Mouse (Mus musculus) limb, embryonic 13.5 days (tissue): ENCODE results near the gene Dpy30. TPM values are rescaled to one million over a fixed set of nuclear protein-coding genes. Genes with fewer than 3 reads are reported as not detected.

Experiments
- ATAC-seq: fragments of 200-750 bp; cut with Nextera tagmentation; 2 replicates; pipeline ENCODE4 v1.8.0; 2017; ENCODE audit warnings: low read depth, moderate number of reproducible peaks, moderate TSS enrichment; ENCODE audit not compliant: low FRiP score
- H3K27ac ChIP-seq: fragments of 300-500 bp; sonication (generic); 2 replicates; pipeline ENCODE4 v1.5.1; 2015; ENCODE audit warnings: inconsistent platforms, mild to moderate bottlenecking, moderate library complexity
- H3K27me3 ChIP-seq: fragments of 300-500 bp; sonication (generic); 2 replicates; pipeline ENCODE4 v1.6.1; 2015; ENCODE audit warnings: mild to moderate bottlenecking, inconsistent platforms
- H3K36me3 ChIP-seq: fragments of 300-500 bp; sonication (generic); 2 replicates; pipeline ENCODE4 v1.6.1; 2015; ENCODE audit warnings: inconsistent platforms, mild to moderate bottlenecking, moderate library complexity
- H3K4me1 ChIP-seq: fragments of 300-500 bp; sonication (generic); 2 replicates; pipeline ENCODE4 v1.6.1; 2015; ENCODE audit warnings: inconsistent platforms
- H3K4me2 ChIP-seq: fragments of 300-500 bp; sonication (generic); replicated peaks from 2 replicates; pipeline ENCODE4 v1.6.1; 2015; ENCODE audit warnings: inconsistent platforms, mild to moderate bottlenecking, moderate library complexity
- H3K4me3 ChIP-seq: fragments of 300-500 bp; sonication (generic); 2 replicates; pipeline ENCODE4 v1.5.1; 2015; ENCODE audit warnings: moderate library complexity, mild to moderate bottlenecking, inconsistent platforms
- H3K9ac ChIP-seq: fragments of 300-500 bp; sonication (generic); 2 replicates; pipeline ENCODE4 v1.6.1; 2015; ENCODE audit warnings: mild to moderate bottlenecking, inconsistent platforms
- H3K9me3 ChIP-seq: fragments of 300-500 bp; sonication (generic); 2 replicates; pipeline ENCODE4 v1.6.1; 2016; ENCODE audit warnings: inconsistent platforms
- WGBS: fragments of 180-500 bp; shearing (Covaris S2); methylation state at CpG from one replicate; pipeline ENCODE4 v1.1.7; 2015; 5-methylcytosine and 5-hydroxymethylcytosine counted together
- polyA plus RNA-seq: library from polyadenylated mRNA; unstranded; fragments of >200 nt; fragmentation: Nextera tagmentation; extraction: Ambion mirVana; gene quantifications from 2 replicates; pipeline ENCODE4 v1.2.1, GENCODE M21; 2015

The Dpy30 gene
- polyA plus RNA-seq, 1 experiment from 2014 or later, result 223 TPM

- WGBS, result 71% methylated on average over 4 of the region's 4 CpGs
- Histone ChIP-seq H3K4me2 (no peak overlapping the region), H3K9me3 (0 out of 2 replicates have a peak, but pooled peaks cover 3% of the 10 kb centered on the region)
These were observed 31.9 kb downstream of the Dpy30 start for GRCm38 (mm10) chr17:74291640-74292361.

GRCm38 (mm10) chr17:74290869-74291268 lies 32.9 kb downstream of the Dpy30 start:
- Histone ChIP-seq H3K4me2 (no peak overlapping the region), H3K9me3 (0 out of 2 replicates have a peak, but pooled peaks cover 3% of the 10 kb centered on the region), H3K4me3 (no peak overlapping the region), H3K9ac (no peak overlapping the region), H3K36me3 (peaks cover 16% of the 10 kb centered on the region), H3K4me1 (peaks cover 26% of the 10 kb centered on the region), H3K27me3 (no peaks in the 10 kb centered on the region), H3K27ac (no peak overlapping the region)
- no peak for ATAC-seq

More at GRCm38 (mm10) chr17:74291640-74292361, 31.9 kb downstream of the Dpy30 start:
- no peaks in the 10 kb centered on the region for H3K27me3 ChIP-seq
- no peak overlapping the region for H3K4me3 ChIP-seq
- H3K27ac ChIP-seq, result no peak overlapping the region
- no peak overlapping the region for H3K9ac ChIP-seq
- no peak for ATAC-seq
- peaks cover 26% of the 10 kb centered on the region for H3K4me1 ChIP-seq
- peaks cover 16% of the 10 kb centered on the region for H3K36me3 ChIP-seq

GRCm38 (mm10) chr17:74290198-74290597 lies 33.5 kb downstream of the Dpy30 start:
- Histone ChIP-seq H3K9ac (no peak overlapping the region), H3K9me3 (0 out of 2 replicates have a peak, but pooled peaks cover 3% of the 10 kb centered on the region), H3K27me3 (no peaks in the 10 kb centered on the region), H3K4me1 (peaks cover 26% of the 10 kb centered on the region), H3K4me3 (no peak overlapping the region), H3K27ac (no peak overlapping the region), H3K4me2 (no peak overlapping the region), H3K36me3 (peaks cover 16% of the 10 kb centered on the region)
- WGBS, result 72% methylated on average over 3 of the region's 3 CpGs
- no peak for ATAC-seq

- H3K27me3 ChIP-seq, result no peaks in the 10 kb centered on the region
- H3K9ac ChIP-seq, result no peak overlapping the region
- no peak for ATAC-seq
- 88% methylated on average over 2 of the region's 2 CpGs for WGBS
- no peak overlapping the region for H3K4me3 ChIP-seq
- no peak overlapping the region for H3K27ac ChIP-seq
- H3K9me3 ChIP-seq, result 0 out of 2 replicates have a peak, but pooled peaks cover 3% of the 10 kb centered on the region
- H3K36me3 ChIP-seq, result peaks cover 16% of the 10 kb centered on the region
- H3K4me2 ChIP-seq, result no peak overlapping the region
- H3K4me1 ChIP-seq, result peaks cover 25% of the 10 kb centered on the region
These were observed 35.1 kb downstream of the Dpy30 start for GRCm38 (mm10) chr17:74288626-74289025.

GRCm38 (mm10) chr17:74286140-74286730 lies 37.5 kb downstream of the Dpy30 start:
- Histone ChIP-seq H3K4me3 (no peak overlapping the region), H3K9me3 (0 out of 2 replicates have a peak, but pooled peaks cover 3% of the 10 kb centered on the region), H3K27ac (no peak overlapping the region), H3K27me3 (no peaks in the 10 kb centered on the region), H3K9ac (no peak overlapping the region), H3K4me2 (no peak overlapping the region), H3K36me3 (peaks cover 16% of the 10 kb centered on the region), H3K4me1 (peaks cover 17% of the 10 kb centered on the region)
- no peak for ATAC-seq
- 79% methylated on average over 4 of the region's 4 CpGs for WGBS

GRCm38 (mm10) chr17:74285730-74286129 lies 38.0 kb downstream of the Dpy30 start:
- ATAC-seq, result no peak
- Histone ChIP-seq H3K27me3 (no peaks in the 10 kb centered on the region), H3K4me3 (no peak overlapping the region), H3K9ac (no peak overlapping the region), H3K36me3 (peaks cover 16% of the 10 kb centered on the region), H3K27ac (no peak overlapping the region), H3K4me1 (peaks cover 13% of the 10 kb centered on the region), H3K9me3 (0 out of 2 replicates have a peak, but pooled peaks cover 3% of the 10 kb centered on the region), H3K4me2 (no peak overlapping the region)
- WGBS, result 80% methylated on average over 2 of the region's 2 CpGs

GRCm38 (mm10) chr17:74284397-74285115 lies 39.2 kb downstream of the Dpy30 start:
- H3K4me2 ChIP-seq, result no peak overlapping the region
- ATAC-seq, result no peak
- H3K27me3 ChIP-seq, result no peaks in the 10 kb centered on the region
- H3K4me1 ChIP-seq, result 0 out of 2 replicates have a peak, but pooled peaks cover 6% of the 10 kb centered on the region
- 77% methylated on average over 2 of the region's 2 CpGs for WGBS
- H3K27ac ChIP-seq, result no peak overlapping the region
- H3K4me3 ChIP-seq, result no peak overlapping the region
- H3K36me3 ChIP-seq, result peaks cover 20% of the 10 kb centered on the region
- 0 out of 2 replicates have a peak, but pooled peaks cover 3% of the 10 kb centered on the region for H3K9me3 ChIP-seq
- no peak overlapping the region for H3K9ac ChIP-seq

- ATAC-seq, result no peak
- WGBS, result 84% methylated on average over 3 of the region's 3 CpGs
- no peaks in the 10 kb centered on the region for H3K9me3 ChIP-seq
- H3K36me3 ChIP-seq, result peaks cover 4% of the 10 kb centered on the region
- no peak overlapping the region for H3K4me2 ChIP-seq
- H3K9ac ChIP-seq, result no peak overlapping the region
- no peak overlapping the region for H3K27ac ChIP-seq
- H3K4me3 ChIP-seq, result no peak overlapping the region
- peaks cover 15% of the 10 kb centered on the region; the same call in 1 of the 2 replicates for H3K4me1 ChIP-seq
- no peaks in the 10 kb centered on the region for H3K27me3 ChIP-seq
These were observed 41.7 kb downstream of the Dpy30 start for GRCm38 (mm10) chr17:74282024-74282423.

GRCm38 (mm10) chr17:74278966-74279869 lies 44.5 kb downstream of the Dpy30 start:
- H3K27ac ChIP-seq, result no peak overlapping the region
- WGBS, result 89% methylated on average over 8 of the region's 8 CpGs

GRCm38 (mm10) chr17:74274471-74274870 lies 49.3 kb downstream of the Dpy30 start:
- Histone ChIP-seq H3K4me3 (no peak overlapping the region), H3K36me3 (no peaks in the 10 kb centered on the region), H3K9ac (no peak overlapping the region), H3K9me3 (no peaks in the 10 kb centered on the region), H3K4me2 (no peak overlapping the region), H3K27me3 (no peaks in the 10 kb centered on the region), H3K4me1 (peaks cover 16% of the 10 kb centered on the region; the same call in 1 of the 2 replicates), H3K27ac (no peak overlapping the region)
- 80% methylated on average over 3 of the region's 3 CpGs for WGBS
- ATAC-seq, result no peak

More at GRCm38 (mm10) chr17:74278966-74279869, 44.5 kb downstream of the Dpy30 start:
- H3K9ac ChIP-seq, result no peak overlapping the region
- no peak overlapping the region for H3K4me2 ChIP-seq
- no peak overlapping the region for H3K4me3 ChIP-seq
- peaks cover 4% of the 10 kb centered on the region for H3K36me3 ChIP-seq
- no peak for ATAC-seq
- H3K9me3 ChIP-seq, result no peaks in the 10 kb centered on the region
- H3K27me3 ChIP-seq, result no peaks in the 10 kb centered on the region
- peaks cover 15% of the 10 kb centered on the region; the same call in 1 of the 2 replicates for H3K4me1 ChIP-seq

- no peak for ATAC-seq
- H3K27ac ChIP-seq, result no peak overlapping the region
- peaks cover 8% of the 10 kb centered on the region; the same call in 1 of the 2 replicates for H3K4me1 ChIP-seq
- peaks cover 4% of the 10 kb centered on the region for H3K36me3 ChIP-seq
- no peak overlapping the region for H3K9ac ChIP-seq
- WGBS, result 72% methylated on average over 16 of the region's 16 CpGs
- H3K9me3 ChIP-seq, result 0 out of 2 replicates have a peak, but pooled peaks cover 3% of the 10 kb centered on the region
- no peaks in the 10 kb centered on the region for H3K27me3 ChIP-seq
- H3K4me3 ChIP-seq, result no peak overlapping the region
- no peak overlapping the region for H3K4me2 ChIP-seq
These were observed 51.0 kb downstream of the Dpy30 start for GRCm38 (mm10) chr17:74272683-74273205.
